Mouse (Mus musculus): ENCODE measurements at regions not wholly inside any gene's neighbourhood (a gene's known extent, or its start where the extent isn't known, plus 50 kb on each side); places are given as distances from the start of the nearest gene placed in this dataset.

- Histone ChIP-seq H3K27me3 (ENCODE audit: control insufficient read depth, insufficient read depth, low read length) (no peaks in the 10 kb centered on the region), H3K9ac (replicated peaks) (no peak overlapping the region), H3K4me3 (ENCODE audit: insufficient read depth in 1 of 2, low read depth in 2 of 2, low read length in 2 of 2) (no peak overlapping the region), H3K27ac (no peak overlapping the region), H3K4me1 (replicated peaks; ENCODE audit: control insufficient read depth in 2 of 2, insufficient read depth in 2 of 2, low read length in 1 of 2) (no peaks in the 10 kb centered on the region; a peak in 1 of 4 replicates), H3K9me3 (ENCODE audit: control insufficient read depth, low read length) (no peaks in the 10 kb centered on the region), H3K36me3 (replicated peaks; ENCODE audit: control insufficient read depth, insufficient read depth, low read depth) (no peaks in the 10 kb centered on the region), H3K4me2 (ENCODE audit: low read depth) (no peak overlapping the region)
- no peak for TF ChIP-seq CTCF (IDR thresholded peaks at IDR 0.05; ENCODE audit: low read depth)
- no peak for TF ChIP-seq EP300 (IDR thresholded peaks at IDR 0.05; ENCODE audit: low read depth)
- ATAC-seq (ENCODE audit: insufficient read depth), result no peak
- no peak for DNase-seq (ENCODE audit: low read depth in 3 of 3, low spot score in 3 of 3)
- 19% methylated on average over 9 of the region's 9 CpGs for WGBS (ENCODE audit: insufficient replicate concordance)
Measured at GRCm38 (mm10) chr5:129268456-129268855, 171.9 kb downstream of the Adgrd1 start.

GRCm38 (mm10) chr5:129270051-129270472, 173.5 kb downstream of the Adgrd1 start:
- H3K4me3 ChIP-seq (ENCODE audit: insufficient read depth in 1 of 2, low read depth in 2 of 2, low read length in 2 of 2), result no peak overlapping the region
- H3K27me3 ChIP-seq (ENCODE audit: control insufficient read depth, insufficient read depth, low read length), result no peaks in the 10 kb centered on the region
- no peak for DNase-seq (ENCODE audit: low read depth in 3 of 3, low spot score in 3 of 3)
- no peaks in the 10 kb centered on the region for H3K4me1 ChIP-seq (replicated peaks; ENCODE audit: control insufficient read depth in 2 of 2, insufficient read depth in 2 of 2, low read length in 1 of 2)
- H3K36me3 ChIP-seq (replicated peaks; ENCODE audit: control insufficient read depth, insufficient read depth, low read depth), result no peaks in the 10 kb centered on the region
- TF ChIP-seq CTCF (IDR thresholded peaks at IDR 0.05; ENCODE audit: low read depth) (no peak), EP300 (IDR thresholded peaks at IDR 0.05; ENCODE audit: low read depth) (no peak)
- WGBS (ENCODE audit: insufficient replicate concordance), result 24% methylated on average over 5 of the region's 5 CpGs
- H3K9ac ChIP-seq (replicated peaks), result no peak overlapping the region
- no peak for ATAC-seq (ENCODE audit: insufficient read depth)
- no peak overlapping the region for H3K4me2 ChIP-seq (ENCODE audit: low read depth)
- no peak overlapping the region for H3K27ac ChIP-seq
- no peaks in the 10 kb centered on the region for H3K9me3 ChIP-seq (ENCODE audit: control insufficient read depth, low read length)

- Histone ChIP-seq H3K27me3 (ENCODE audit: control insufficient read depth, insufficient read depth, low read length) (no peaks in the 10 kb centered on the region), H3K9me3 (ENCODE audit: control insufficient read depth, low read length) (no peaks in the 10 kb centered on the region), H3K9ac (replicated peaks) (no peak overlapping the region), H3K27ac (no peak overlapping the region), H3K4me2 (ENCODE audit: low read depth) (no peak overlapping the region), H3K4me3 (ENCODE audit: insufficient read depth in 1 of 2, low read depth in 2 of 2, low read length in 2 of 2) (no peak overlapping the region), H3K36me3 (replicated peaks; ENCODE audit: control insufficient read depth, insufficient read depth, low read depth) (no peaks in the 10 kb centered on the region), H3K4me1 (replicated peaks; ENCODE audit: control insufficient read depth in 2 of 2, insufficient read depth in 2 of 2, low read length in 1 of 2) (no peaks in the 10 kb centered on the region)
- DNase-seq (ENCODE audit: low read depth in 3 of 3, low spot score in 3 of 3), result no peak
- no peak for ATAC-seq (ENCODE audit: insufficient read depth)
- TF ChIP-seq EP300 (IDR thresholded peaks at IDR 0.05; ENCODE audit: low read depth) (no peak), CTCF (IDR thresholded peaks at IDR 0.05; ENCODE audit: low read depth) (no peak)
- 34% methylated on average over 2 of the region's 2 CpGs for WGBS (ENCODE audit: insufficient replicate concordance)
Measured at GRCm38 (mm10) chr5:129281406-129281805, 184.9 kb downstream of the Adgrd1 start.

GRCm38 (mm10) chr5:129282133-129282532, 185.6 kb downstream of the Adgrd1 start:
- 13% methylated on average over 8 of the region's 8 CpGs for WGBS (ENCODE audit: insufficient replicate concordance)
- no peak for DNase-seq (ENCODE audit: low read depth in 3 of 3, low spot score in 3 of 3)

GRCm38 (mm10) chr5:129282826-129283225, 186.3 kb downstream of the Adgrd1 start:
- no peak overlapping the region for H3K27ac ChIP-seq
- ATAC-seq (ENCODE audit: insufficient read depth), result no peak
- H3K9me3 ChIP-seq (ENCODE audit: control insufficient read depth, low read length), result no peaks in the 10 kb centered on the region
- 18% methylated on average over 5 of the region's 5 CpGs for WGBS (ENCODE audit: insufficient replicate concordance)
- no peaks in the 10 kb centered on the region for H3K27me3 ChIP-seq (ENCODE audit: control insufficient read depth, insufficient read depth, low read length)
- DNase-seq (ENCODE audit: low read depth in 3 of 3, low spot score in 3 of 3), result no peak
- H3K36me3 ChIP-seq (replicated peaks; ENCODE audit: control insufficient read depth, insufficient read depth, low read depth), result no peaks in the 10 kb centered on the region
- H3K9ac ChIP-seq (replicated peaks), result no peak overlapping the region
- TF ChIP-seq EP300 (IDR thresholded peaks at IDR 0.05; ENCODE audit: low read depth), result no peak
- TF ChIP-seq CTCF (IDR thresholded peaks at IDR 0.05; ENCODE audit: low read depth), result no peak
- no peaks in the 10 kb centered on the region for H3K4me1 ChIP-seq (replicated peaks; ENCODE audit: control insufficient read depth in 2 of 2, insufficient read depth in 2 of 2, low read length in 1 of 2)
- no peak overlapping the region for H3K4me2 ChIP-seq (ENCODE audit: low read depth)
- no peak overlapping the region for H3K4me3 ChIP-seq (ENCODE audit: insufficient read depth in 1 of 2, low read depth in 2 of 2, low read length in 2 of 2)

More at GRCm38 (mm10) chr5:129282133-129282532, 185.6 kb downstream of the Adgrd1 start:
- no peak overlapping the region for H3K4me2 ChIP-seq (ENCODE audit: low read depth)
- H3K9me3 ChIP-seq (ENCODE audit: control insufficient read depth, low read length), result no peaks in the 10 kb centered on the region
- no peaks in the 10 kb centered on the region for H3K4me1 ChIP-seq (replicated peaks; ENCODE audit: control insufficient read depth in 2 of 2, insufficient read depth in 2 of 2, low read length in 1 of 2)
- no peaks in the 10 kb centered on the region for H3K27me3 ChIP-seq (ENCODE audit: control insufficient read depth, insufficient read depth, low read length)
- no peak overlapping the region for H3K9ac ChIP-seq (replicated peaks)
- no peak overlapping the region for H3K27ac ChIP-seq
- H3K36me3 ChIP-seq (replicated peaks; ENCODE audit: control insufficient read depth, insufficient read depth, low read depth), result no peaks in the 10 kb centered on the region
- H3K4me3 ChIP-seq (ENCODE audit: insufficient read depth in 1 of 2, low read depth in 2 of 2, low read length in 2 of 2), result no peak overlapping the region
- no peak for ATAC-seq (ENCODE audit: insufficient read depth)
- no peak for TF ChIP-seq EP300 (IDR thresholded peaks at IDR 0.05; ENCODE audit: low read depth)
- no peak for TF ChIP-seq CTCF (IDR thresholded peaks at IDR 0.05; ENCODE audit: low read depth)

Measured in liver, embryonic 14.5 days (tissue).